Comparison of ENCODE assay signal across 7 mouse cellular contexts in genomic region chr13:28416887-28417286, GRCm38 (mm10).
DNase-seq lines count a peak whose midpoint lies in the region; ATAC-seq and TF ChIP-seq lines count a peak whose summit lies in the region.

No protein-coding gene starts in this region.

- ATAC-seq in liver, postnatal 0 days: no peak

- peak; percentile 77 for DNase-seq in retina, postnatal 1 day
- DNase-seq in retina, embryonic 14.5 days (ENCODE audit: low spot score): no peak
- peak; percentile 41 for DNase-seq in forebrain, embryonic 10.5 days (ENCODE audit: extremely low spot score, low spot score)
- DNase-seq in kidney, postnatal 10 days: peak; percentile 36
- DNase-seq in liver, postnatal 0 days: no peak
- DNase-seq in telencephalon, adult 2 months (ENCODE audit: low read depth, low spot score): peak; percentile 39
- no peak for DNase-seq in urinary bladder, adult 18-20 months (ENCODE audit: low spot score in 2 of 2)

- H3K9ac ChIP-seq in liver, postnatal 0 days (replicated peaks): no peak overlapping the region

- no peak for TF ChIP-seq CTCF in liver, postnatal 0 days (IDR thresholded peaks at IDR 0.05; ENCODE audit: low read depth)

- no peaks in the 10 kb centered on the region for H3K36me3 ChIP-seq in forebrain, embryonic 10.5 days (replicated peaks)
- no peaks in the 10 kb centered on the region for H3K36me3 ChIP-seq in liver, postnatal 0 days (replicated peaks; ENCODE audit: insufficient read depth, low read length)

- peak overlapping the region; percentile 20 for H3K4me2 ChIP-seq in liver, postnatal 0 days (ENCODE audit: low read depth, low read length)

- H3K4me1 ChIP-seq in forebrain, embryonic 10.5 days: peaks cover 74% of the 10 kb centered on the region
- peaks cover 18% of the 10 kb centered on the region for H3K4me1 ChIP-seq in liver, postnatal 0 days (ENCODE audit: insufficient read depth)

- 28% methylated on average over 8 of the region's 8 CpGs for WGBS in forebrain, embryonic 10.5 days
- 47% methylated on average over 8 of the region's 8 CpGs for WGBS in liver, postnatal 0 days (ENCODE audit: insufficient replicate concordance)

- no peak for TF ChIP-seq EP300 in liver, postnatal 0 days (IDR thresholded peaks at IDR 0.05; ENCODE audit: low read depth)

- H3K9me3 ChIP-seq in forebrain, embryonic 10.5 days: no peaks in the 10 kb centered on the region
- no peaks in the 10 kb centered on the region for H3K9me3 ChIP-seq in liver, postnatal 0 days (ENCODE audit: low read length)

- peak overlapping the region; percentile 87 for H3K27ac ChIP-seq in forebrain, embryonic 10.5 days
- no peak overlapping the region for H3K27ac ChIP-seq in liver, postnatal 0 days (ENCODE audit: low read depth)

- peaks cover 7% of the 10 kb centered on the region; the same call in 1 of the 2 replicates for H3K27me3 ChIP-seq in forebrain, embryonic 10.5 days (ENCODE audit: poor library complexity, severe bottlenecking)
- peaks cover 15% of the 10 kb centered on the region; the same call in 1 of the 2 replicates for H3K27me3 ChIP-seq in liver, postnatal 0 days (ENCODE audit: insufficient read depth, low read length)

- peak overlapping the region; percentile 36 for H3K4me3 ChIP-seq in forebrain, embryonic 10.5 days
- no peak overlapping the region for H3K4me3 ChIP-seq in liver, postnatal 0 days (ENCODE audit: low read depth, low read length)

Comparison
In these comparisons a context has a peak if more than half of its experiments do, and no peak if none do; other contexts are left out.
1. DNase-seq: peak in retina, postnatal 1 day (single experiment), forebrain, embryonic 10.5 days (single experiment), kidney, postnatal 10 days (single experiment) and telencephalon, adult 2 months (single experiment); none in retina, embryonic 14.5 days (single experiment), liver, postnatal 0 days (single experiment) and urinary bladder, adult 18-20 months (0 of 2).